Mouse (Mus musculus) cortical plate, adult 2 months (tissue): ENCODE measurements around the gene Ddx27.

Experiments used
- CTCF ChIP-seq: fragments of 200-500 bp; IDR thresholded peaks from 2 replicates; pipeline ENCODE4 v1.5.1; 2011; ENCODE audit warnings: mild to moderate bottlenecking, control low read depth, low read length; ENCODE audit not compliant: insufficient read depth; ENCODE audit errors: extremely low read depth
- POLR2A ChIP-seq: fragments of 200-500 bp; IDR thresholded peaks from 2 replicates; pipeline ENCODE4 v1.6.1; 2011; ENCODE audit warnings: mild to moderate bottlenecking, low read length, control low read depth; ENCODE audit not compliant: insufficient read depth; ENCODE audit errors: extremely low read depth

- TF ChIP-seq CTCF, result no peak
- TF ChIP-seq POLR2A, result no peak
These were observed 45.4 kb downstream of the Ddx27 start for GRCm38 (mm10) chr2:167060360-167060759.
